Mouse (Mus musculus) heart, postnatal 36 days (tissue): ENCODE measurements around the gene Plcb4. TPM values are rescaled to one million over a fixed set of nuclear protein-coding genes. Genes with fewer than 3 reads are reported as not detected.
"Not testable (repeated sequence)": the region's sequence is repeated elsewhere in the genome, so short reads cannot be mapped to it uniquely, and the experiment has no call there.

Experiments used
- DNase-seq, 2 experiments: peaks; one replicate each; pipeline ENCODE4 v3.0.0; 2021 to 2022
- intact Hi-C: fragments of 180-260 bp; cut with DNase I; formaldehyde crosslinking; loops from one replicate; pipeline ENCODE4 v1.15.1; 2025
- total RNA-seq, 2 experiments: library from RNA; stranded (reverse); gene quantifications; 2 replicates each; pipeline ENCODE4 v1.2.3; 2021

The Plcb4 gene
- total RNA-seq, 2 experiments from 2014 or later, result 57.1 to 79.8 TPM

DNA sequence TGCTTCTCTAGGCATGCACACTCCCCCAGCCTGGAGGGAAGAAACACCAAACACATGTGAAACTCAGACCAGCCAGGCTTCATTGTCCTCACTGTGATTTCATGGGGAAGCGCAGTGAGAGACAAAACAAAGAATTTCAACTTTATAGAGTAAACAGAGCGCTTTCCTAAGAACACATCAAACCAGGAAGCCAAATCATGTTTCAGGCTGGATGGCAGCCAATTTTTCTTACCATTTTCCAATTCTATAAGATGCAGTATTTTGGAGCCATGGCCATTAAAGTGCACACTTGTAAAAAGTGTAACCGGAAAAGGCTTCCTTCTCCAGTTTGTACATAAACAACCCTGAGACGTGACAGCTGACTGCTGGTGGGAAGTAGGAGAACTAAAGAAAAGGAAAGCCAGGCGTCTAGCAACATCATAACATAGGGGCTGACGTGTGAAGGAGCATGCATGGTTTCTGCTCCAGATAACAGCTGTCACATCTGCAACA, 221.5 kb downstream of the Plcb4 start:
- no peak for DNase-seq
- intact Hi-C loops, result no loop called here

DNA sequence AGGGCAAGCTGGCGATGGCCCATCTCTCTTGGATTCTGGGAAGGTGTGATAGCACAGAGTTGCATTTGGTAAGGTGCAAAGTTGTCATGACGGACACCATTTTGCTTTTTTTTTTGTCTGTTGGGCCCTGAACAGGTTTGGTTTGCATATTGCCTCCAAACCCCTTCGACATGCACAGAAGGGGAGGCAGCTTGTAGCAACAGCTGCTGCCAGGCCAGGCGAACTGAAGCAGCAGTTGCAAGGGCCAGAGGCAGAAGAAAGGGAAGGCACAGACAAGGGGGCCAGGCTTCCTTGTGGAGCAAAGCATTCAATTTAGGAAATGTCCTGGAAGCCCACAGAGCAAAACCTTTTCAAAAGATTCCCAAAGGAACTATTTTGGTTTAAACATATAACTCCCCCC, 224.5 kb downstream of the Plcb4 start:
- no peak for DNase-seq
- intact Hi-C loops, result no loop called here

DNA sequence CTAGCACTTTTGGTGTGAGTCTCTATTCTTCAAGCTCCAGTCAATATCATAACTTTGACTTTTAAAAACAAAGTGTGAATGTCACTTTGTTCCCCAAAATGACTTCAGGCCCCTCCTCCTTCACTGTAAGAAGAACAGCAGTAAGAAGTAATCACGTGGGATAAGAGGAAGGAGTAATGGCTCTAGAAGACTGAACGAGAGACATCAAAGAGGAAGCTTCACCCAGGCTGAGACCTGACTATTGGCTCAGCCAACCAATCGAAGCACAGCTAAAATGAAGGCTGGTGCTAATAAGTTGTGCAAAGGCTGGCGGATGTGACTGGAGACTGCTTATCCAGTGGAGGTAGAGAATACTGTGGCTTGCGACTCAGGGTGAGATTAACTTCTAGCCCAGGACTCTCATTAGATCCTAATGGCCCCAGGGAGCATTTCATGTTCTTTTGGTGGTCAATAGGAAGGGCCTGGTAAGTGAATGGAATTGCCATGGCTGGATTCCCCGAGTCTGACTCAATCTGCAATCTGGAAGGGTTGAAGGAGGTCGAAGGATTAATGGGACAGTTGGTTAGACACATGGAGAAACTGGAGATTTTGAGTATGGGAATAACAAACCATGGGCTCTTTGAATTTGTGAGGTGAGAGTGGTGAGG, 225.8 kb downstream of the Plcb4 start:
- no peak for DNase-seq
- intact Hi-C loops, result no loop called here

DNA sequence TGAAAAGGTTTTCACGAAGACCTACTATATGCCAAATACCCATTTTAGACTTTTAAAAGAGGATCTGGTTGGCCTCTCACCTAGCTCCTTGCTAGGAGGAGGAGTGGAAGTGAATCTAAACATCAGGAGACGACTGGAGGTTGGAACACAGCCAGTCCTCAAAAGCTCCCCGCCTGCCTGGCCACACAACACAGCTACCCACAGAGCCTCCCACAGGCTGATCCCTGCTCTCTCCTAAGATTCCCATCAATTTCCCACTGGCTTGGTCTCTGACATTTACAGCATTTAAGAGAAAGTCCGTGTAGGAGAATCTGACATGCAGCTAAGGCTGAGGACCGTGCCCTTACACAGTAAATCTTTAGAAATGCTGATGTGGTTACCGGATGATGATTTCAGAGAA, 226.8 kb downstream of the Plcb4 start:
- intact Hi-C loops, result no loop called here
- DNase-seq, result no peak

DNA sequence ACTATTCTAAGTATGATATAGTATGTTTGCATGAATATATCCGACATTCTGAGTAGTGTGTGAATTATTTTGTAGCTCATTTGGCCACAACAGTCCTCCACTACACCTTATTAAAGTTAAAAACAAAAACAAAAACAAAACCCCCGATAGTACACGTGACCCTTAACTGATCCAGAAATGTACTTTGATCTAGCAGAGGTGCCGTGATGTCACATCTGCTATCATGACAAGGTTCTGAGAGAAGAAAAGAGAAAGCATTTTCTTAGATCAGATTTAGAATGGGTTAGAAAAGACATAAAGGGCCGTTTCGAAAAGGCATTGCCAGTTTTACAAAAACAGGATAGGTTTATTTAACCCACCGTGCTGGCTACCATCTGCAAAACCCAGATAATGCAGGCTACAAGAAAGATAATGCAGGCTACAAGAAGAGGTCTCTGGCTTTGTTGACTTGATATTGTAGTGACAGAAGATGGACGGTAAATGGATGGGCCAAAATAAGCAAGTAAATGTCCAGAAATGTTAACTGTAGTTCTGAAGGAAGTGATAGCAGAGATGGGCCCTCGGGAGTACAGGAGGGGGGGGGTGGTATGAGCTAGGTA, 227.4 kb downstream of the Plcb4 start:
- intact Hi-C loops, result no loop called here
- no peak for DNase-seq

DNA sequence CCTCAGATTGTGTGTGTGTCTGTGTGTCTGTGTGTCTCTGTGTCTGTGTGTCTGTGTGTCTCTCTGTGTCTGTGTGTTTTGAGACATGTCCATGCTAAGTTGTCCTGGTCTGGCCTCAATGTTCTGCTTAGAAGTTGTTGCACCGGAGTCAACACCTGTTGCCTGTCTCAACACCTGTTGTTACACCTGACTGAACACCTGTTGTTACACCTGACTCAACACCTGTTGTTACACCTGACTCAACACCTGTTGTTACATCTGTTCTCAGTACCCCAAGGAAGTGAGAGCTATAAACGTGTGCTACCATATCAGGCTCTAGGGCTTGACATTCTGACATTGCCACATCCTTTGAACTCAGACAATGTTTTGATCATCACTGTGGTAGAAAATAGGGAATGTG, 229.0 kb downstream of the Plcb4 start:
- intact Hi-C loops, result no loop called here
- no peak for DNase-seq

DNA sequence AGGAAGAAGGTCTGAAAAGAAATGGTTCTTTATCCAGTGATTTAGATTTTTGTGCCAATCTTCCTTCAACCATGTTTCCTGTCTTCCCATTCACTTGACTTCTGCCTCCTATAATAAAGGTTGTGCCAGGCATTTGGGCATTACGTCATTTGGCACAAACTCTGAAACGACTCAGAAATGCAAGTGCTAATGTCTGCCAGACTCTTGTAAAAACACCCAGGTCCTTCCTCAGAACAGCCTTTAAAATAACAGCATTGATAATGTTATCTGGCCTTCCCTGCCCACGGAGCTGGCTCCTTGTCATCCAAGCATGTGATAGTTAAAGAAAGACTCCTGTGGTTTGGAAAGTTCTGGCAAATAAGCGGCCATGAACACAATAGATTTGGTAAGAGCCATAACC, 229.4 kb downstream of the Plcb4 start:
- DNase-seq, result no peak
- intact Hi-C loops, result no loop called here

DNA sequence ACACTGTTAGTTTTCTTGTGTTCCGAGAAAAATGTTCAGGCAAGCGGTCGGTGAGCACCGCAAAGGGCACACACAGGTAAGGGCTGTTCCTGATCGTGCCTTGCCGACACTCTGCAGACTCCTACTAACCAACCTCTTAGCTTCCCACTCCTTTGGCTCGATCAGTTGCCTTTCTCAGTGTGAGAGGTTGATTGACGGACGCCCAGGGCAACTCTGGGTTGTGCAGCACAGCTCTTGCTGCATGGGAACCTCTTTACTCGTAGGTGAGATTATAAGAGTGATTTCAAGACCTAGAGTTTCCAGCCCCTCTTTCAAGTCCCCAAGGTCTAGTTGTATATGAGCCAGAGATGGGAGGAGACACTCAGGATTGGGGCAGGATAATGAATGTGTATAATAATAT, 230.0 kb downstream of the Plcb4 start:
- DNase-seq, result no peak
- intact Hi-C loops, result no loop called here

DNA sequence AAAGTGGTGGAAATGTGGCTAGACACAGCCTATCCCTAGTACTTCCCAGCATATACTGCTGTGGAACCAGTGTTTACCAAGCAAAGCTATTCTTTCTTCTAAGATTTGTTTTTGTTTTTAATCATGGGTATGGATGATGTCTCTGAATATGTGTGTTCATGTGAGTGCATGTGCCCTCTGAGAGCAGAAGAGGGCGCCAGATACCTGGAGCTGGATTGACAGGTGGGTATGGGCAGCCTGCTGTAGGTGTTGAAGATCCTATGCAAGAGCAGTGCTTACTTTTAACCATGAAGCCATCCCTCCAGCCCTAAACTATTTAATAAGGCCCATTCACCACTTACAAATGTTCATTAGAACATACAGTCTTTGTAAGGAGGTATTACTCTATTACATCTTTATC, 231.3 kb downstream of the Plcb4 start:
- intact Hi-C loops, result no loop called here
- DNase-seq, result no peak

DNA sequence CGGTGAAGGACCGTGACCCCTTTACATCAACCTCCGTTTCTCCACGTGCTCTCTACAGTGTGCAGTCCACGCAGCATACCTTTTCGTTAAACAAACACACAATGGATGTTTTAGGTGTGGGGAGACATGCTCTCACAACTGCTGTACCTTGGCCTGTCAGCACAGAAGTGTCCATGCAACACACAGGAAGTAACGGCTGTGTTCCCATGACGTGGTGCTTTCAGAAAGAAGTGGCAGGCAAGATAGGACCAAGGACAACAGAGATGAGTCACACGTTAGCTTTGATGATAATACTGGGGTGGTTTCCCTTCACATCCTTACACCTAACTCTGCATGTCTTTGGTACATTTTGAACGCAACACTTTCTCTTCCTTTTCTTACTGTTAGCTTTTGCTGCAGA, 232.3 kb downstream of the Plcb4 start:
- no peak for DNase-seq

DNA sequence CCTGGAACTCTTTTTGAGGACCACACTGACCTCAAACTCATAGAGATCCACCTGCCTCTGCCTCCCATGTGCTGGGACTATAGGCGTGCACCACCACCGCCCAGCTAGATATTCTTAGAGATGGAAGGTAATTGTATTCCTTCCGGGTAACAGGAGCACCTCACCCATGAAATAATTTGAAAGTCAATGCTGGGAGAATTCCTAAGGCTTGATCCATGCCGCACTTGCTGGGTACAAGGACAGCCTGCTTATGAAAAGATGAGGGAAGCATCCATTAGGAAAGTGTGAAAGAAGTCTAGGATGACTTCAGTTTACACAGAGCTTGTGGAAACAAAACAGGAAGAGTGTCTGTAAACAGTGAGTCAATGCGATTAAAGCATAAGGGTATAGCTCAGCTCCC, 232.9 kb downstream of the Plcb4 start:
- intact Hi-C loops, result no loop called here
- no peak for DNase-seq

More for the DNA sequence above, 232.3 kb downstream of the Plcb4 start:
- intact Hi-C loops, result no loop called here

DNA sequence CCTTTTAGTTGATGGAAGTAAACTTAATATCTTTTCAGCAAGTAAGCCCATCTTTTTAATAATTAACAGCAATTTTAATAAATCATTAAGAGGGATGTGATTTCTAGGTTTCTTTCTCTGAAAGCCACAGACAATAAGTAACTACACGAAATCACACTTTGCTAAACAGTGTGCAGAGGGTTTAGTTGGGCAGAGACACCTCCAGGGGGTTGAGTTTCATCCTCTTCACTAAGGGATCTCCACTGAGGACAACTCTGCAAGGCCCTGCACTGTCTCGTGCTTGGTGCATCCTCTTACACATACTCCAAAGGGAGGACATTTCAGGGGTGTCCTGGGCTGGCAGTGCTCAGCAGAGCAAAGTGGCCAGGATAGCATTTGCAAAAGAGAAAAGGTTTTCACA, 235.8 kb downstream of the Plcb4 start:
- DNase-seq, result no peak
- intact Hi-C loops, result no loop called here

DNA sequence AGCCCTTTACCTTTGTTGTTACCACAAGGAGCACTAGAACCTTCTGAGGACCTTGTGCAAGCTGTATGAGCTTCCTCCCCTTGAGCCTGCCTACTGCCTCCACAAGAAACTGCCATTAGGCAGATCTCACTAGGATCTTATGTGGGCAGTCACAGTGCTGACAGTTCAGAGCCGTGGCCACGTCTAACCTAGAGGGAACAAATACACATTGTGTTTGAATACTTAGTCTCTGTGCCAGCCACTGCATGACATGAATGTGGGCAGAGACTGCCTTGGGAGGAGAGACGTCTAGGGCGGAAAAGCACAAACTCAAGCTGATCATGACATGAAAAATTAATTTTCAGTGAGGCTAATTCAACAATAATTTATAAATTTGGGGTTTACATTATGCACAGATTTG, 239.2 kb downstream of the Plcb4 start:
- no peak for DNase-seq
- intact Hi-C loops, result no loop called here

DNA sequence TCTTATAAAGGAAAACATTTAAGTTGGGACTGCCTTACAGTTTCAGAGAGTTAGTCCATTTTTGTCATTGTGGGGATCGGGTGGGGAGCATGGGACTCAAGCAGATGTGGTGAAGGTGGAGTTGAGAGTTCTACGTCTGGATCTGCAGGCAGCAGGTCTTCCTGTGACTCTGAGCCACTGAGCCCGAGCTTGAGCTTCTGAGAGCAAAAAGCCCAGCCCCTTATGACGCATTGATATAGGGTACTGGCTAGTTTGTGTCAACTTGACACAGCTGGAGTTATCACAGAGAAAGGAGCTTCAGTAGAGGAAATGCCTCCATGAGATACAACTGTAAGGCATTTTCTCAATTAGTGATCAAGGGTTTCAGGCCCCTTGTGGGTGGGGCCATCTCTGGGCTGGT, 241.1 kb downstream of the Plcb4 start:
- DNase-seq, intact Hi-C loops: not testable (repeated sequence)

DNA sequence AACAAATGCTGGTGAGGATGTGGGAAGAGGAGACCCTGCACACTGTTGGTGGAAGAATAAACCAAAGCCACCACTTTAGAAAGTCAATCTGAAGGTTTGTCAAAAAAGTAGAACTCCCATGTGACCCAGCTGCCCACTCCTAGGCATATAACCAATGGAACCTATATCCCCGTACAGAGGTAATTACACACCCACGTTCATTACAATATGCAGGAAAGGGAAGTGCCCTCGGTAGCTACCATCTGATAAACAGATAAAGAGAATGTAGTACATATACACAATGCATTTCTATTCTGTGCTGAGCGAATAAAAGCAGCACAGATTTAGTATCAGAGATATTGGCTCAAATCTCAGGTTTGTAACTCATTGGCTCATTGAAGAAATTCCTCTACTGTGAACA, 242.2 kb downstream of the Plcb4 start:
- intact Hi-C loops, result no loop called here
- DNase-seq, result no peak

DNA sequence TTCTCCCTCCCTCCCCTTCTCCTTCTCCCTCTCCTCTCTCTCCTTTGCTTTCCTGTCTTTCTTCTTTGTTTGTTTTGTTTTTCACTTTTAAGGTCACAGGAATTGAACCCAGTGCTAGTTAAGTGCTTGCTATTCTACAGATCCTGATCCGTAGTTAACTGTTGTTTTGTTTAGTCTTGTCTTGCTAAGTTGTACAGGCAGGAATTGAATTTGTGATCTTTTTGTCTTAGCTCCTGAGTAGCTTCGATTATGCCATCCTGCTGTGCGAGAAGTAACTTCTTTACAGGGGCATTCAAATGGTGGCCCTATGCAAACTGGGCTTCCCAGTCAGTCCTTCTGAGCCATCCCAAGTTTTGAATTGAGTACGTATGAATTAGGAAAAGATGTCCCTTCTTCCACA, 245.5 kb downstream of the Plcb4 start:
- DNase-seq, result no peak
- intact Hi-C loops, result no loop called here

DNA sequence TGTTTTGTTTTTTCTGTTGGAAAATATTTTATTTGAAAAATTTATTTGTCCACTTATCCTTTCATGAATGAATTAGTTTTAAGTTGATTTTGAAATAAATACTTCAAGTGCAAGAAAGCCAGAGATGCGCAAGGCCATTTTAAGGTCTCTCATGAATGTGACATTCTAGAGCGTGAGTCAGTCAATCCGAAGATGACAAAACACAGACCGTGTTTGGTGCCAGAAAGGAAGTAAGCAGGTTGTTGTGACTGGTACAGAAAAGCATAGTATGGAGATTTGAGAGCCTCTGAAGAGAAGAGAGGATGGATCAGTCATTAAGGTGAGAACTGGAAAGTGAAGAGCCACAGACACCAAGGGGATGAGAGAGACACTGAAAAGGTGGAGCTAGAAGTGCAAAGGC, 246.0 kb downstream of the Plcb4 start:
- no peak for DNase-seq
- intact Hi-C loops, result no loop called here

DNA sequence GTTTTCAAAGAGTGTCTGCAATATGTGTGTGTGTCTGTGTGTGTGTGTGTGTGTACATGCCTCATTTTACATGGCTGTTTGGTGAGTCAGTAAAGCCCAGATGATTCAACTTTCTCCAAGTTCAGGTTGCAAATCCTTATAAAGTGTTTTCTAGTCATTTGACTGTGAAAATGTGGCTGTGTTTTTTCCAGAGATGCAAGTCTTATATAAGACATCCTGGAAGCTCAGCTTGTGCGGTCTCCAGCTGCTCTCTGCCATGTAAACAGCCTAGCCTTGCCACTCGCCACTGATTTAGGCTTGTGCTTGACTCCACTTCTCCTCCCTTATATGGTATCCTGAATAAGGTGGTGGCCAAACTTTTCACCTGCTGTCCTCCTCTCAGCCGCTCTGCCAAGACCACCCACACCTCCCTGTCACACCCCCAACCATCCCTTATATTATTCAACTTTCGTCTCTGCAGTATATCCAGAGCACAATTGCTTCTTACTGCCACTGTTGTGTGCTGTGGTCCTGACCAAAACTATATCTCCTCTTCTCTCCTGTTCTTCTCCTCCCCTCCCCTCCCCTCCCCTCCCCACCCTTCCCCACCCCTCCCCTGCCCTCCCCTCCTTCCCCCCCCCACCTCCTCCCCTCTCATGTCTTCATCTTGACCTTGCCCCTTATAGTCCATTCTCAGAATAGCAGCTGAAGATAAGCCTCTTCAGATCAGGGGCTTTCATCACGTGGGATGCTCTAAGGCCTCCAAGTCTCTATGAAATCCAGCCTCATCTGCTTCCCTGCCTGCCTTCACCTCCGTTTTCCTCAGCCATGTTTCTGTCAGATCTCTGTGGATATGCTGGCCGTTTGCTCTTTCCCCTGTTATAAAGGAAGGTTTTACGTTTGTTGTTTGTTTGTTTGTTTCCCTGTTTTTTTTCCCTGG, 255.8 kb downstream of the Plcb4 start:
- no peak for DNase-seq
- intact Hi-C loops, result no loop called here

DNA sequence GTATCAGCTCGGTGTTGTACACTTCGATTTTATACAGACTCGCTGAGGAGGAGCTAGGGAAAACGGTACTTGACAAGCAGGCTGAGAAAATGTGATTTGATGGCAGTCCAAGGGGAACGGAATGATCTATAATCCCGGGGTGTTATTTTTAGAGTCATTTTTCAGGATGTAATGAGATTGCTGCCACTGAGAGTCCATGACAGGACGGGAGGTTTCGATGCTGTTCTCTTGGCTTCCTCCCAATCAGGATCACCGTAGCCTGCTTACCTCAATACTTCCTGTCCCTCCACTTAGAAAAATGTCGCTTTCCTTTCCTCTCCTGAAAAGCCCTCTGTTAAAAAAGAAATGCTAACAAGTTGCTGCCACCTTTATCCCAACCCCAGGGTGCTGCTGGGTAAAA, 257.1 kb downstream of the Plcb4 start:
- peak in 1 of 2 experiments; percentile 19 for DNase-seq
- intact Hi-C loops, result loop anchor here (2.0 kb wide), 1 partner anchor 355 kb away; no protein-coding TSS in a partner anchor

DNA sequence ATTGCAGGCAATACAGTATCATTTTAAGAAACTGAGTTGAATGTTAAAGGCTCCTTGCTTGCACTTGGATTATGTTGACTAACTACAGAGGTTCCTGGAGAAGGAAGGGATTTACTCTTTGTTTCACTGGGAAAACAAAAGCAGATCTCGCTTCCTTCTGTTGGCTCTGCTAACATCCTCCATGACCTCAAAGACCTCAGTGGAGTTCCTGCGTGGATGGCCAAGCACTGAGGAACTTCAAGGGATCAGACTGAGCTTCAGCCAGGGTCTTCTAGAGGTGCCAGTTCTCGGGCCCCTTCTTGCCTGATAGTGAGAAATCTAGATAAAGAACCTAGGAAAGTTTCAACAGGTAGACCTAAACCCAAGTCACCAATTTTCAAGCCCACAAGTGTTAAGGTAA, 258.2 kb downstream of the Plcb4 start:
- no peak for DNase-seq
- intact Hi-C loops, result loop anchor here (2.0 kb wide), 1 partner anchor 356 kb away; no protein-coding TSS in a partner anchor

DNA sequence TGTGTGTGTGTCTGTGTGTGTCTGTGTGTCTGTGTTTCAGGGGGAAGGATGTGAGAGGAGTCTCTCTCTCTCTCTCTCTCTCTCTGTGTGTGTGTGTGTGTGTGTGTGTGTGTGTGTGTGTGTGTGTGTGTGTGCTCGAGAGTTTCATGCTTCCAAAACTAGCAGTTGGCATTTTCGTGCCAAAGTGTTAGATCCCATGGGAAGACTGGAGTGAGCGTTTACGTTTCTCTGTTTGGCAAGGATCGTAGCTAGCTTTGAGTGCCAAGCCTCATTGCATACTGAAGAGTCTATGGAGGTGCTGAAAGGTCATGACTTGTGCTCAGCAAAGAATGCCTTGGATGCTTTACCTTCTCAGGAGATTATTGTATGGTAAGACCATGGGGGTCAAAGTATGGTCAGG, 259.3 kb downstream of the Plcb4 start:
- DNase-seq, result no peak
- intact Hi-C loops, result no loop called here

DNA sequence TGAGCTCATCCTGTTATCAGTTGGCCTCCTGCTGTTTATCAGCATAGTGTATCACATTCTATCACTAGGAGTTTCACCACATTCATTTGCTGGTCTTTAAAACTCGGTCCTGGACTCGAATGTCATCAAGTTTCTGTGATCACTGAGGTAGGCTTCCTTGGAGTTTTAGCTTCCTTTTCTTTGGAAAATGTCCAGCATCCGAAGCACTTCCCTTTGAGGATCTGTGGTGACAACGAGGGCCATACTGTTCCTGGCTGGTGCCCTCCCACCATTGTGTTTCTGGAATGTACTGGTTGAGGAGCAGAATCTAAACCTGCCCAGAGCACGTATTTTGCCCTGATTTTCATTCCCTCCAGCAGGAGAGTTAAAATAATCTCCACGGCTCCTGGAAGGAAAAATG, 260.8 kb downstream of the Plcb4 start:
- no peak for DNase-seq
- intact Hi-C loops, result no loop called here
